Mouse (Mus musculus) lung, postnatal 4 days (tissue): ENCODE data around the gene Msantd3.

Experiments used
- DNase-seq, 2 experiments: peaks; one replicate each; pipeline ENCODE4 v3.0.0; 2021

Msantd3 gene

GRCm38 (mm10) chr4:48555729-48556128 is 16.0 kb downstream of the Msantd3 start:
- DNase-seq, result peak in 1 of 2 experiments; percentile 63

- no peak for DNase-seq
These were observed 19.9 kb downstream of the Msantd3 start for GRCm38 (mm10) chr4:48559652-48560051.

- no peak for DNase-seq
These were observed 22.1 kb downstream of the Msantd3 start for GRCm38 (mm10) chr4:48561824-48562223.

- DNase-seq, result no peak
These were observed 25.2 kb downstream of the Msantd3 start for GRCm38 (mm10) chr4:48564962-48565361.

- DNase-seq, result no peak
These were observed 36.6 kb downstream of the Msantd3 start for GRCm38 (mm10) chr4:48576361-48576760.

GRCm38 (mm10) chr4:48577831-48578230 is 38.1 kb downstream of the Msantd3 start:
- DNase-seq, result no peak

GRCm38 (mm10) chr4:48578399-48578798 is 38.7 kb downstream of the Msantd3 start:
- no peak for DNase-seq

- DNase-seq, result no peak
These were observed 39.9 kb downstream of the Msantd3 start for GRCm38 (mm10) chr4:48579475-48580110.

- no peak for DNase-seq
These were observed 41.5 kb downstream of the Msantd3 start for GRCm38 (mm10) chr4:48581201-48581600.

- DNase-seq, result no peak
These were observed 42.3 kb downstream of the Msantd3 start for GRCm38 (mm10) chr4:48581993-48582392.

- no peak for DNase-seq
These were observed 43.2 kb downstream of the Msantd3 start for GRCm38 (mm10) chr4:48582941-48583340.

- peak; percentile 41 to 69 for DNase-seq
These were observed 44.9 kb downstream of the Msantd3 start, which contains the start of gene Tmeff1 for GRCm38 (mm10) chr4:48584421-48585240. Gene Tmeff1, plus strand, starts transcription at chr4:48585174.

GRCm38 (mm10) chr4:48585241-48586098 is 45.7 kb downstream of the Msantd3 start:
- DNase-seq, result peak; percentile 62 to 76

GRCm38 (mm10) chr4:48586099-48586821 is 46.5 kb downstream of the Msantd3 start:
- DNase-seq, result peak; percentile 37 to 53

- no peak for DNase-seq
These were observed 47.8 kb downstream of the Msantd3 start for GRCm38 (mm10) chr4:48587526-48587925.

GRCm38 (mm10) chr4:48588576-48588975 is 48.8 kb downstream of the Msantd3 start:
- peak; percentile 58 to 77 for DNase-seq

GRCm38 (mm10) chr4:48590862-48591261 is 51.1 kb downstream of the Msantd3 start:
- no peak for DNase-seq

- no peak for DNase-seq
These were observed 51.7 kb downstream of the Msantd3 start for GRCm38 (mm10) chr4:48591390-48591789.

- no peak for DNase-seq
These were observed 52.6 kb downstream of the Msantd3 start for GRCm38 (mm10) chr4:48592328-48592727.

- no peak for DNase-seq
These were observed 53.1 kb downstream of the Msantd3 start for GRCm38 (mm10) chr4:48592844-48593243.

- no peak for DNase-seq
These were observed 56.4 kb downstream of the Msantd3 start for GRCm38 (mm10) chr4:48596111-48596510.

GRCm38 (mm10) chr4:48605650-48606049 is 65.9 kb downstream of the Msantd3 start:
- DNase-seq, result no peak
